Mouse (Mus musculus) heart, embryonic 15.5 days (tissue): ENCODE results near the gene Naif1. TPM values are rescaled to one million over a fixed set of nuclear protein-coding genes. Genes with fewer than 3 reads are reported as not detected.

ENCODE experiments used
- ATAC-seq: fragments of 200-750 bp; cut with Nextera tagmentation; replicated peaks from 2 replicates; pipeline ENCODE4 v1.8.0; 2017; ENCODE audit warnings: low read depth, moderate TSS enrichment; ENCODE audit not compliant: insufficient number of reproducible peaks, insufficient read depth, low FRiP score
- H3K27ac ChIP-seq: fragments of 300-500 bp; sonication (generic); 2 replicates; pipeline ENCODE4 v1.5.1; 2015; ENCODE audit warnings: mild to moderate bottlenecking, inconsistent platforms
- H3K27me3 ChIP-seq: fragments of 300-500 bp; sonication (generic); 2 replicates; pipeline ENCODE4 v1.6.1; 2015; ENCODE audit warnings: inconsistent platforms
- H3K36me3 ChIP-seq: fragments of 300-500 bp; sonication (generic); 2 replicates; pipeline ENCODE4 v1.6.1; 2015; ENCODE audit warnings: mild to moderate bottlenecking, inconsistent platforms
- H3K4me1 ChIP-seq: fragments of 300-500 bp; sonication (generic); replicated peaks from 2 replicates; pipeline ENCODE4 v1.6.1; 2015; ENCODE audit warnings: inconsistent platforms
- H3K4me2 ChIP-seq: fragments of 300-500 bp; sonication (generic); 2 replicates; pipeline ENCODE4 v1.6.1; 2015; ENCODE audit warnings: inconsistent platforms, mild to moderate bottlenecking, moderate library complexity
- H3K4me3 ChIP-seq: fragments of 300-500 bp; sonication (generic); 2 replicates; pipeline ENCODE4 v1.5.1; 2015; ENCODE audit warnings: mild to moderate bottlenecking, inconsistent platforms
- H3K9ac ChIP-seq: fragments of 300-500 bp; sonication (generic); 2 replicates; pipeline ENCODE4 v1.6.1; 2015; ENCODE audit warnings: mild to moderate bottlenecking, inconsistent platforms
- H3K9me3 ChIP-seq: fragments of 300-500 bp; sonication (generic); replicated peaks from 2 replicates; pipeline ENCODE4 v1.6.1; 2016; ENCODE audit warnings: inconsistent platforms
- WGBS: fragments of 180-500 bp; shearing (Covaris S2); methylation state at CpG from one replicate; pipeline ENCODE4 v1.1.7; 2015; ENCODE audit warnings: mixed read lengths; 5-methylcytosine and 5-hydroxymethylcytosine counted together
- polyA plus RNA-seq: library from polyadenylated mRNA; unstranded; fragments of >200 nt; fragmentation: Nextera tagmentation; extraction: Ambion mirVana; gene quantifications from 2 replicates; pipeline ENCODE4 v1.2.1, GENCODE M21; 2015

The Naif1 gene
- polyA plus RNA-seq, 1 experiment from 2014 or later = 4.0 TPM

GRCm38 (mm10) chr2:32418430-32419151, 31.7 kb upstream of the Naif1 start:
- ATAC-seq = no peak
- WGBS = 83% methylated on average over 12 of the region's 12 CpGs
- Histone ChIP-seq H3K27me3 (no peaks in the 10 kb centered on the region), H3K4me3 (no peak overlapping the region), H3K4me1 (peaks cover 21% of the 10 kb centered on the region), H3K9me3 (no peaks in the 10 kb centered on the region), H3K9ac (no peak overlapping the region), H3K4me2 (no peak overlapping the region), H3K27ac (no peak overlapping the region), H3K36me3 (peaks cover 55% of the 10 kb centered on the region)

GRCm38 (mm10) chr2:32419359-32419758, 30.9 kb upstream of the Naif1 start:
- Histone ChIP-seq H3K27me3 (no peaks in the 10 kb centered on the region), H3K27ac (no peak overlapping the region), H3K4me1 (peaks cover 28% of the 10 kb centered on the region), H3K4me2 (no peak overlapping the region), H3K4me3 (no peak overlapping the region), H3K9me3 (no peaks in the 10 kb centered on the region), H3K9ac (no peak overlapping the region), H3K36me3 (peaks cover 55% of the 10 kb centered on the region)
- WGBS = 74% methylated on average over 3 of the region's 3 CpGs
- ATAC-seq = no peak

GRCm38 (mm10) chr2:32420066-32420608, 30.1 kb upstream of the Naif1 start:
- Histone ChIP-seq H3K27ac (no peak overlapping the region), H3K4me1 (peaks cover 35% of the 10 kb centered on the region), H3K9me3 (no peaks in the 10 kb centered on the region), H3K9ac (no peak overlapping the region), H3K27me3 (no peaks in the 10 kb centered on the region), H3K4me3 (no peak overlapping the region), H3K4me2 (no peak overlapping the region), H3K36me3 (peaks cover 54% of the 10 kb centered on the region)
- 87% methylated on average over 12 of the region's 12 CpGs for WGBS
- ATAC-seq = no peak

- ATAC-seq = no peak
- peaks cover 38% of the 10 kb centered on the region for H3K4me1 ChIP-seq
- peaks cover 49% of the 10 kb centered on the region for H3K36me3 ChIP-seq
- H3K9ac ChIP-seq = no peak overlapping the region
- no peak overlapping the region for H3K4me2 ChIP-seq
- H3K27ac ChIP-seq = no peak overlapping the region
- no peak overlapping the region for H3K4me3 ChIP-seq
- WGBS = 82% methylated on average over 6 of the region's 6 CpGs
- no peaks in the 10 kb centered on the region for H3K27me3 ChIP-seq
- no peaks in the 10 kb centered on the region for H3K9me3 ChIP-seq
Measured at GRCm38 (mm10) chr2:32420647-32421046, 29.6 kb upstream of the Naif1 start.

DNA sequence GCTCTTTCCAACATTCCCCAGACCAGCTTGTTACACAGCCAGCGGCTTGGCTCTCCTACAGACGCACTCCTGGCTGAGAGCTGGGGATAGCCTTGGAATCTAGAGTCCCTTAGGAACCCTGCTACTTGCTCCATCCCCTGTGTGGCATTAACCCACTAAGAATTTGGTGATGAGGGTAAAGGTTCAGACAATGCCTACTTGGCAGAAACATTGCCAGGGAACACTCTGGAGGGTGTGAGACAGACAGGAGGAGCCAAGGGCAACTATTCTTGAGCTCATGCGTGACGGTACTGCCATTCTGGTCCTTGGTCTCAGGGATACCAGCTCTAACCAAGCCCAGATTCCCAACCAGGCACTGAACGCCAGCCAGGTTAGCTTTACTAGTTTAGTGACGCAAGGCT, 28.4 kb upstream of the Naif1 start:
- H3K27ac ChIP-seq = no peak overlapping the region
- no peak for ATAC-seq
- H3K27me3 ChIP-seq = no peaks in the 10 kb centered on the region
- 91% methylated on average over 6 of the region's 6 CpGs for WGBS
- no peak overlapping the region for H3K4me2 ChIP-seq
- H3K4me1 ChIP-seq = peaks cover 38% of the 10 kb centered on the region
- H3K9me3 ChIP-seq = no peaks in the 10 kb centered on the region
- H3K9ac ChIP-seq = no peak overlapping the region
- H3K36me3 ChIP-seq = peaks cover 37% of the 10 kb centered on the region
- H3K4me3 ChIP-seq = no peak overlapping the region

GRCm38 (mm10) chr2:32423481-32424331, 26.6 kb upstream of the Naif1 start:
- Histone ChIP-seq H3K27ac (peak overlapping the region; percentile 84), H3K9me3 (no peaks in the 10 kb centered on the region), H3K4me3 (peak overlapping the region; percentile 48), H3K4me2 (peak overlapping the region; percentile 80), H3K27me3 (no peaks in the 10 kb centered on the region), H3K9ac (peak overlapping the region; percentile 46), H3K4me1 (peaks cover 48% of the 10 kb centered on the region), H3K36me3 (peaks cover 19% of the 10 kb centered on the region; the same call in 1 of the 2 replicates)
- peak; percentile 92 for ATAC-seq
- WGBS = 2% methylated on average over 14 of the region's 14 CpGs

DNA sequence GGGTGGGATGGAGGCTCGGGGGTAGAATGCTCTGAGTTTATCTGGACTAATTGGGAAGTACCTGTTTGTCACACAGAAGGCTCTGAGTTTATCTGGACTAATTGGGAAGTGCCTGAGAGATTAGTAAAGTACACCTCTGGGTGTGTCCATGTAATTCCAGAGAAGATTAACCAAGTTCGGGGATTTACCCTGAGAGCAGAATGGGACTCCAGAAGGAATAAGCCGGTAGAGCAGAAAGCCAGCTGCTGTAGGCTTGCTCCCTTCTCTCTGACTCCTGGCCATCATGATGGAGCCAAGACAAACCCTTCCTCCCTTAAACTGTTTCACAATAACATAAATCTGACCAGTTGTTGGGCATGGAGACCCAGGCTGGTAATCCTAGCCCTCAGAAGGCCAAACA, 25.5 kb upstream of the Naif1 start:
- H3K9me3 ChIP-seq = no peaks in the 10 kb centered on the region
- H3K27me3 ChIP-seq = no peaks in the 10 kb centered on the region
- ATAC-seq = no peak
- 0 out of 2 replicates have a peak, but pooled peaks cover 10% of the 10 kb centered on the region for H3K36me3 ChIP-seq
- peaks cover 53% of the 10 kb centered on the region for H3K4me1 ChIP-seq
- no peak overlapping the region for H3K4me3 ChIP-seq
- 36% methylated on average over 3 of the region's 3 CpGs for WGBS
- H3K27ac ChIP-seq = peak overlapping the region; percentile 84
- no peak overlapping the region for H3K9ac ChIP-seq
- no peak overlapping the region for H3K4me2 ChIP-seq

GRCm38 (mm10) chr2:32425568-32425967, 24.7 kb upstream of the Naif1 start:
- ATAC-seq = no peak
- Histone ChIP-seq H3K4me2 (no peak overlapping the region), H3K4me1 (peaks cover 57% of the 10 kb centered on the region), H3K9ac (no peak overlapping the region), H3K9me3 (no peaks in the 10 kb centered on the region), H3K36me3 (0 out of 2 replicates have a peak, but pooled peaks cover 3% of the 10 kb centered on the region), H3K4me3 (no peak overlapping the region), H3K27me3 (no peaks in the 10 kb centered on the region), H3K27ac (no peak overlapping the region)
- 55% methylated on average over 5 of the region's 5 CpGs for WGBS

DNA sequence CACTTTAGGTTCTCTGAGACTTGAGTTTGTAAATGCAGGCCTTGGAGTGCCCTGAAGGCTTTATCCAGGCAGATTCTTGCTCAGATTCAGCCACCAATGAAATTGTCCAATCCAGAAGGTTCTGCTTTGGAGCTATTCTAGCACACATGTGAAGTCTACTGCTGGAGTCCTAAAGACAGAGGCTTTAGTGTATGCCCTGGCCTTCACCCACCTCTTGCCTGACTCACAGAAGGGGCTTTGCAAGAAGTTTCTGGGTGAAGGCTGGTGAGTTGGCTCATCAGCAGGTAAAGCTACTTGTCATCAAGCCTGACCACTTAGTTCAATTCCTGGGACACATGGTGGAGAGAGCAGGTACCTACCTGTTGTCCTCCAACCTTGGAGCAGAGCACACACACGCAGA, 24.1 kb upstream of the Naif1 start:
- no peak for ATAC-seq
- H3K4me1 ChIP-seq = peaks cover 61% of the 10 kb centered on the region

GRCm38 (mm10) chr2:32427720-32428119, 22.5 kb upstream of the Naif1 start:
- H3K4me1 ChIP-seq = peaks cover 53% of the 10 kb centered on the region
- no peak for ATAC-seq
- no peaks in the 10 kb centered on the region for H3K27me3 ChIP-seq
- H3K9me3 ChIP-seq = no peaks in the 10 kb centered on the region
- H3K36me3 ChIP-seq = no peaks in the 10 kb centered on the region
- WGBS = 78% methylated on average over 5 of the region's 5 CpGs
- peak overlapping the region; percentile 24; the same call in 1 of the 2 replicates for H3K27ac ChIP-seq
- no peak overlapping the region for H3K4me3 ChIP-seq
- no peak overlapping the region for H3K4me2 ChIP-seq
- no peak overlapping the region for H3K9ac ChIP-seq

More for the DNA sequence above, 24.1 kb upstream of the Naif1 start:
- Histone ChIP-seq H3K27ac (no peak overlapping the region), H3K9me3 (no peaks in the 10 kb centered on the region), H3K27me3 (no peaks in the 10 kb centered on the region), H3K4me3 (no peak overlapping the region), H3K9ac (no peak overlapping the region), H3K4me2 (no peak overlapping the region), H3K36me3 (0 out of 2 replicates have a peak, but pooled peaks cover 1% of the 10 kb centered on the region)
- 97% methylated on average over 1 of the region's 1 CpGs for WGBS

GRCm38 (mm10) chr2:32428262-32428722, 22.0 kb upstream of the Naif1 start:
- H3K4me1 ChIP-seq = peaks cover 47% of the 10 kb centered on the region

More at GRCm38 (mm10) chr2:32428262-32428722, 22.0 kb upstream of the Naif1 start:
- Histone ChIP-seq H3K4me3 (no peak overlapping the region), H3K27me3 (no peaks in the 10 kb centered on the region), H3K9me3 (no peaks in the 10 kb centered on the region), H3K4me2 (peak overlapping the region; percentile 12; the same call in 1 of the 2 replicates), H3K9ac (no peak overlapping the region), H3K27ac (peak overlapping the region; percentile 24), H3K36me3 (no peaks in the 10 kb centered on the region)
- no peak; the same call in 1 of the 2 replicates for ATAC-seq
- 53% methylated on average over 8 of the region's 8 CpGs for WGBS
